Mouse (Mus musculus) layer of hippocampus, adult 8-10 months (tissue): ENCODE measurements at regions not wholly inside any gene's neighbourhood (a gene's known extent, or its start where the extent isn't known, plus 50 kb on each side); places are given as distances from the start of the nearest gene placed in this dataset.
"Not testable (repeated sequence)": the region's sequence is repeated elsewhere in the genome, so short reads cannot be mapped to it uniquely, and the experiment has no call there.

Experiments
- DNase-seq, 2 experiments: peaks; one replicate each; pipeline ENCODE4 v3.0.0; 2022; ENCODE audit warnings: low spot score in 2 of 2

DNA sequence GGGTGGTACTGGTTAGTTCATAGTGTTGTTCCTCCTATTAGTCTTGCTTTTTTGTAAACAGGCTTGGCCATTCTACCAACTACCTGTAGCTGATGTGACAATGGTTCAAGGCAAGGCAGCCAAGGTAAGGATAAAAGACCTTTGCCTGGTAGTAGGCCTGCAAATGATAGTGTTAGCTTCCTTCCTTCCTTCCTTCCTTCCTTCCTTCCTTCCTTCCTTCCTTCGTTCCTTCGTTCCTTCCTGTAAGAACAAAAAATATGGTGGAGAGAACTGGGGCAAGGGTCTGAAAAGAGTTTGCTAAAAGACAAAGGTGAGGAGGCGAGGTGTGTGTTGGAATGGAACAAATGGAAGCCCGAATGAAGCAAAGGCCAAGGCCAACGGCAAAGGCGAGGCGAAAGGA lies 84.8 kb upstream of the Ezh2 start:
- DNase-seq, result not testable (repeated sequence)

DNA sequence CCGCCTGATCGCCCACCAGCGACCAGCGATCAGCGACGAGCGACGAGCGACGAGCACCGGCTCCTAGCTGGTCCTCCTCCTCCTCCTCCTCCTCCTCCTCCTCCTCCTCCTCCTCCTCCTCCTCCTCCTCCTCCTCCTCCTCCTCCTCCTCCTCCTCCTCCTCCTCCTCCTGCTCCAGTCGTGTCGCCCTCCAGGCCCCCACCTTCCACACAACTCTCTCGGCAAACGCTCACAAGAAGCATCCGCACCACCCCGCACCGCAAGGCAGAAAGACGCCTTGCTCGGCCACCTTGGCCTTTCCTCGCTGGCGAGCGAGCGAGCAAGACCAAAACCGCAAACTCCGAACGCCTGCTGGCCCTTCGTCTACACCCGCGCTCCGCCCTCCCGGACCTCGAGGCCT lies 77.6 kb upstream of the Ezh2 start:
- DNase-seq, result peak; percentile 38 to 55

DNA sequence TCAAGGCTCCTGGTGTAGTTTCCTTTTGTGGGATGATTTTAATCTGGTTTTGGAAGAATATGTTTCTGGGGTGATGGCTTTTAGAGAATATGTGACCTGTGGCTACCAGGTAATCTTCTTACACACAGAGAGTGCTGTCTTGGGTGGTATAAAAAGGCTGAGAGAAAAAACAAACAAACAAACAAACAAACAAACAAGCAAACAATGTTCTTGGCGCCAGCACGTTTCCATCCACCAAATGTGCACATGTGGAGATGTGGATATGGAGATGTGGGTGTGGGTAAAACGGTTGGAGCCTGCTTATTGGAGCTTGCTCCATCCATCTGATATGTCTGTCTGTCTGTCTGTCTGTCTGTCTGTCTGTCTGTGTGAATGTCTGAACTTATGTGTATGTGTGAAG lies 57.7 kb upstream of the Ezh2 start:
- peak; percentile 74 to 89 for DNase-seq

DNA sequence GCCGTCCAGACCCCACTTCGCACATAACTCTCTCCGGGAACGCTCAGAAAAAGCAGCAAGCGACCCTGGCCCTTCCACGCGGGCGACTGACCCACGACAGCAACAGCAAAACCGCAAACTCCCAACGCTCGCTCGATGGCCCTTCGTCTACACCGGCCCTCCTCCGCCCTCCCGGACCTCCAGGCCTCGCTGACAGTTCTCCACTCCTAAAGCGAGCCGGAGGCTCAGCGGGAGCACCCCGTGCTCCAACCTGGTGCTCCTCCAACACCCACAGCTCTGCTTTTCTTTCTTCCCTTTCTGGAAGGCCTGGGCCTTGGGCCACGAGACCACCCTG lies 56.2 kb upstream of the Ezh2 start:
- not testable (repeated sequence) for DNase-seq

DNA sequence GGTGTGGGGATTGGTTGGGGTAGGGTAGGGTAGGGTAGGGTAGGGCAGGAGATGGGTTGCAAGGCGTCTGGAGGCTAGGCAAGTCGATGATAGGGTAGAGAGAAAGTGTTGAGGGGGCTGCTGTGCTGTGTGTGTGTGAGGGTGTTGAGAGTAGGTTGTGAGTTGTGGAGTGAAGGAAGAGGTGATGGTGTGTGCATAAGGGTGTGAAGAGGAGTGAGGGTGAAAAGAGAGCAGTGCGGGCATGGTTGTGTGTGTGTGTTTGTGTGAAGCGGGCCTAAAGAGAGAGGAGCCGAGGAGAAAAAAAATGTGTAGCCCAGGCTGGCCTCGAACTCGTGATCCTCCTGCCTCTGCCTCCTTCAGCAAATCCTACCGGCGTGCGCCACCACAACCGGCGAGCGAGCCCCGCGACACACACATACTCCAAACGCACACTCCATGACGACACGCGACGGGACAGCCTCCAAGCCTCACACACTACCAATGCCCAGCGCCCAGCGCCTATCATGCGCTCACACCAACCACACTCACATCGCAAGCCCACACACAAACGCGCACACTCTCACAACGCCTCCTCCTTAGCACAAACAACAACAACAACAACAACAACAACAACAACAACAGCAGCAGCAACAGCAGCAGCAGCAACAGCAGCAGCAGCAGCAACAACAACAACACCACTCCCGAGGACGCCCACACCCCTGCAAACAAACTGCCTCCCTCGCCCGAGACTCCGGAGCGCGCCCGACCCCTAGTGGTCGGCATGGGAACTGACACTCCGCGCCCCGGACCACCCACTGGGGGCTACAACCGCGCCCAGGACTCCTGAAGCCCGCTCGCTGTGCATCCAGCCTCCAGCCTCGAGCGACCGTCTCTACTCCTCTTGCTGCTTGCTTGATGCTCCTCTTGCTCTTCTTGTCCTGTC lies 55.6 kb upstream of the Ezh2 start:
- peak; percentile 98 to 100 for DNase-seq

DNA sequence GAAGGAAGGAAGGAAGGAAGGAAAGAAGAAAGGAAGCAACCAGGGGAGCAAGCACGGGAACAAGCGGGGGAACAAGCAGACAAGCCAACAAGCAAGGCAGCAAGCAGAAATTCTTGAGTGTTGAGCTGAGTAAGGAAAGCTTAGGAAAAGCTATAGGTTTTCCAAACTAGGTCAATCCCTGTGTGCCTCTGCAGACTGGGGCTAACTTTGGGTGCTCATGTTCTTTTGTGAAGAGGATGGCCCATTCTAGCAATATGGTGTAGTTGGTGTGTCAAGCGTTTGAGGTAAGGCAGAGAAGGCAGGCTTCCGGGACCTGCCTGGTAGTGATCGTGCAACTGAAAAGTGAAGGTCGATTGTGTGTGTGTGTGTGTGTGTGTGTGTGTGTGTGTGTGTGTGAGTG lies 54.8 kb upstream of the Ezh2 start:
- peak in 1 of 2 experiments; percentile 30 for DNase-seq

DNA sequence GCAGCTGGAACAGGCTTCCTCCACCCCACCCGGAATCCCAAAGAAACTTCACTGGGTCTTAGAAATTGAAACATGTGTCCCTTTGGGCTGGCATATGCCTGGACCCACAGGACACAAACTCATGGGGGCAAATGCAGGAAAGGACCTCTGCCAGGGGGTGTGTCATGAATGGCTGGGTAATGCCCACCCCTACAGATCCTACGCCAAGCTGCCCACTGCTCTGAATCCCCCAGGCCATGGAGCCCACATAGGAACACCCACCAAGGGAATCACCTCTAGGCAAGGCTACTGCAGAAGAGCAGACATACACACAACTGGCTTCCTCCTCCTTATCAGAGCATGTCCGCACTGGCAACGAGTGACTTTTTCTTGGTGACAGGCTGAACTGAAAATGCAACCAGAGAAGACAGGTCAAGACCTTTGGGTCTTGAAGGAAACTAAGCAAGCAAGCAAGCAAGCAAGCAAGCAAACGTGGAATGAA lies 54.4 kb upstream of the Ezh2 start:
- DNase-seq, result peak; percentile 25 to 29

DNA sequence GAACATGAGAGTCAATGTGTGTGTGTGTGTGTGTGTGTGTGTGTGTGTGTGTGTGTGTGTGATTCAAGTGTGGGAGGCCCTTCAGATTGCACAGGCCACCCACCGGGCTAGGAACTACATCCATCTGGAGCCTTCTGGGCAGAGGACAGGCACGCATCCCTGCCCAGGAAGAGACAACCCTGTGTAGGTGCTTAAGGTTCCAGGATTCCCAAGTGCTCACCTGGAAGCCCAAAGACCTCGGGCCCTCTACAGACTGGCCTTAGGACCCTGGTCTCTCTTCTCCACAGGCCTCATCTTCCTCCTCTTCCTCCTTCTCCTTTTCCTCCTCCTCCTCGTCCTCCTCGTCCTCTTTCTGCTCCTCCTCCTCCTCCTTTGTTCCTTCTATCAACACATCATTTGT lies 53.8 kb upstream of the Ezh2 start:
- DNase-seq, result peak; percentile 15 to 23

DNA sequence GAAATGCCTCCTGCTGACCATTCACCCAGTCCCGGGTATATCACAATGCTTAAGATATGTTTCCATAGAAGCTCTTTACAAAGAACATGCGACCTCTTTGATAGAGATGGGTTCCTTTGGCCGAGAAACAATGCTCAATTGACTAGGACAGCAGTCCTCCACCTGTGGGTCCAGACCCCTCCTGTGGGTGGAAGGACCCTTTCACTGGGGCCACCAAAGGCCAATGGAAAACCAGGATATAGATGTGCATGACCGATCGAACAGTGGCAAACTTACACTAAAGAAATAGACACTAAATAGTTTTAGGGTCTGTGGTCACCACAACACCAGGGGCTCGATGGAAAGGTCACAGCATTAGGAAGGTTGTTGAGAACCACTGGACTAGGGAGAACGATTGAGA lies 53.2 kb upstream of the Ezh2 start:
- DNase-seq, result peak; percentile 20 to 25

DNA sequence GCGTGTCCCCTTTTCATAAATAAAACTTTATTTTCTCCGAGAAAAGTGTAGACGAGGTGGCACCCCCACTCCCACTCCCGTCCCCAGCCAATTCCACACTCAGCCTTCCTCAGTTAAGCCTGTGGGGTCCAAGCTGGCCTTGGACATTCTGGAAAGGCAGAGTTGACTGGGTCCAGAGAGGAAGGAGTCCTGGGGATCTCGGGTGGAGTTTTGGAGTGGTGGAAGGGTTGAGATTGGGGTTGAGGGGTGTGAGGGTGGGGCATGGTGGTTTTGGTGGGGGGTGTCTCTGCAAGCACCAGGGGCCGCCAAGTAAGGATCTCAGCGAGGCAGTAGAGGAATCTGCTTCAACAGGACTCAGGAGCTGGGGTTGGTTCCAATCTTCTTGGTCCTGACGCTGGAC lies 52.7 kb upstream of the Ezh2 start:
- DNase-seq, result peak in 1 of 2 experiments; percentile 6

DNA sequence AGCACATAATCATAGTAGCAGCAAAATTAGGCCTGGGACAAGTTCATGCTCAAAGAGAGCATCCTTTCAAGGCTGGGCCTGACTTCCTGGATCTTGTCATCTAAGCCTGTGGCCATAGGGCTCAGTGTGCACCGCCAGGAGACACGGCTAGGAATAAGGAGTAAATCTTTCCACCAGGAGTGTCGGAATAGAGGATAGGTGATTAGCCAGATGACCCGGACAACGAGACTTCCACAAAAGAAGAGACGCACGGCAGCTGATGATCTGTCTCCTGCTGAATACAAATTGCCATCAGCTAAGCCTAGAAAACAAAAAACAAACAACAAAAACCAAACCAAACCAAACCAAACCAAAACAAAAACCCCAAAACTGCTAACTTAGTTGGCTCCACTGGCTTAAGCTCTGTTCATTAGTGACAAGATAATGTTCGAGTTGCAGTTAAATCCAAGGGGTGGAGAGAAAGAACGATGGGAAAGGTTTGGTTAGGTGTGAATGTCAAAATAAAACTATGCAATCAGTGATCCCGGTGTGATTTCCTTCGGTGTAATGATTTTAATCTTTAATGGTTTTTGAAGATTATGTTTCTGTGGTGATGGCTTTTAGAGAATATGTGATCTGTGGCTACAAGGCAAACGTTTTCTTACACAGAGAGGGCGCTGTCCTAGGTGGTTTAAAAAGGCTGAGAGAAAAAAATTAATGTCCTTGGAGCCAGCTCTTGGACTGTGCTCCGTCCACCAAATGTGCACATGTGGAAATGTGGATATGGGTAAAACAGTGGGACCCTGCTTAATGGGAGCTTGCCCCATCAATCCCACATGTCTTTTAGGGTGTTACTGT lies 51.8 kb upstream of the Ezh2 start:
- peak; percentile 3 to 14 for DNase-seq

DNA sequence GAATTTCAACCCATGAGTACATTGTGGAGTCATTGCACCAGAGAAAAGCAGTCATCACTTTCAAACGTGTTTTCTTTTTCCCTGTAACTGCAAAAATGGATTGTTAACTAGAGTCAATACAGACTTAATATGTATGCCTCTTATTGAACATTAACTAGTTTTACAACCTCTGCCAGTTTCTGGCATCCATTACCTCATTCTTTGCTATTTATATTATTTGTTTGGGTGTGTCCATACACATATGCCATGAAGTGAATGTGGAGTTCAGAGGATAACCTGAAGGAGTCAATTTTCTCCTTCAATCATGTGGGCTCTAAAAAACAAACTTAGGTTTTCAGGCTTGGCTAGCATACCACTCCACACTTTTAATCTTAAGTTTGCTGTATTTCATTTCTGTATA lies 50.9 kb upstream of the Ezh2 start:
- DNase-seq, result no peak
